Mouse (Mus musculus): ENCODE results near the gene Pdlim5. TPM values are rescaled to one million over a fixed set of nuclear protein-coding genes. Genes with fewer than 3 reads are reported as not detected.
"Not testable (repeated sequence)": the region's sequence is repeated elsewhere in the genome, so short reads cannot be mapped to it uniquely, and the experiment has no call there.

Gene Pdlim5
- total RNA-seq, 2 experiments from 2014 or later: 18.3 to 24.5 TPM

DNA sequence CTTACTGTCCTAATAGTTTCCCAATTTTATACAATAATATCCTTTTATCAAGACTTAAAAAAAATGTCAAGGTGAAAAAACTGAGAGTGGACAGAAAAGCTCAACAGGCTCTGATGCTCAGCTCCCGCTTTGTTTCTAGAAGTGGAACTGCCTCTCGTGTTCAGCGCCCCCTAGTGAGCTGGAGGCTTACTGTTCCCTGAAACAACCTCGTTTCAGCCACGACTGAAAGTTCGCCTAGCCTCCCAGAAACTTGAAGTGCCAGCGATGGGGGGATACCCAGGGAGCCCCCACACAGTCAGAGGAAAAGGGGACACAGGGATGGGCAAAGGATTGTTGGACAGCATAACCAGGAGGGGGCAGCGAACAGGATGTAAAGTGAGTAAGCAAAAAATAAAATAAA lies 199.4 kb downstream of the Pdlim5 start:
- no peak for DNase-seq (ENCODE audit: low spot score in 2 of 2)

DNA sequence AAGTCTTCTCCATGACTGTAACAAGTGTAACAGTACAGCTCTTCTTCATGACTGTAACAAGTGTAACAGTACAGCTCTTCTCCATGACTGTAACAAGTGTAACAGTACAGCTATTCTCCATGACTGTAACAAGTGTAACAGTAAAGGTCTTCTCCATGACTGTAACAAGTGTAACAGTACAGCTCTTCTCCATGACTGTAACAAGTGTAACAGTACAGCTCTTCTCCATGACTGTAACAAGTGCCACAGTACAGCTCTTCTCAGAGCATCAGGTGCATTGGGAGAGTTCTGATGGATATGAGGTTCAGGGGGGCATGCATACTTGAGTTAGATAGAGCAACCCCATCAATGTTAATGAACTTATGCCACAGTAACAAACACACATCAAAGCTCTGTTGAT lies 203.9 kb downstream of the Pdlim5 start:
- DNase-seq (ENCODE audit: low spot score in 2 of 2): not testable (repeated sequence)

Other genes with a start within 250 kb of the Pdlim5 start
- gene Bmpr1b, start 226.3 kb downstream of the Pdlim5 start, total RNA-seq (2021): 10 to 100 TPM; 18.6 to 21.6 TPM
- gene Gbp5, start 98.3 kb upstream of the Pdlim5 start, total RNA-seq (2021): 1 to 10 TPM; 1.8 to 3.4 TPM
- gene Gbp7, start 134.6 kb upstream of the Pdlim5 start, total RNA-seq (2021): 1 to 10 TPM; 2.8 to 4.2 TPM
- gene Gbp3, start 164.3 kb upstream of the Pdlim5 start, total RNA-seq (2021): 1 to 10 TPM; 4.0 to 4.5 TPM
- gene Gbp2b, start 199.2 kb upstream of the Pdlim5 start, total RNA-seq (2021): not detected
- gene Gbp2, start 224.9 kb upstream of the Pdlim5 start, total RNA-seq (2021): 1 to 10 TPM; 2.2 to 2.7 TPM